Mouse (Mus musculus) cerebellum, postnatal 10 days (tissue): ENCODE data around the gene Nfib.

ENCODE experiments used
- DNase-seq, 2 experiments: peaks; one replicate each; pipeline ENCODE4 v3.0.0; 2021; ENCODE audit warnings: mixed read lengths in 2 of 2

The Nfib gene

DNA sequence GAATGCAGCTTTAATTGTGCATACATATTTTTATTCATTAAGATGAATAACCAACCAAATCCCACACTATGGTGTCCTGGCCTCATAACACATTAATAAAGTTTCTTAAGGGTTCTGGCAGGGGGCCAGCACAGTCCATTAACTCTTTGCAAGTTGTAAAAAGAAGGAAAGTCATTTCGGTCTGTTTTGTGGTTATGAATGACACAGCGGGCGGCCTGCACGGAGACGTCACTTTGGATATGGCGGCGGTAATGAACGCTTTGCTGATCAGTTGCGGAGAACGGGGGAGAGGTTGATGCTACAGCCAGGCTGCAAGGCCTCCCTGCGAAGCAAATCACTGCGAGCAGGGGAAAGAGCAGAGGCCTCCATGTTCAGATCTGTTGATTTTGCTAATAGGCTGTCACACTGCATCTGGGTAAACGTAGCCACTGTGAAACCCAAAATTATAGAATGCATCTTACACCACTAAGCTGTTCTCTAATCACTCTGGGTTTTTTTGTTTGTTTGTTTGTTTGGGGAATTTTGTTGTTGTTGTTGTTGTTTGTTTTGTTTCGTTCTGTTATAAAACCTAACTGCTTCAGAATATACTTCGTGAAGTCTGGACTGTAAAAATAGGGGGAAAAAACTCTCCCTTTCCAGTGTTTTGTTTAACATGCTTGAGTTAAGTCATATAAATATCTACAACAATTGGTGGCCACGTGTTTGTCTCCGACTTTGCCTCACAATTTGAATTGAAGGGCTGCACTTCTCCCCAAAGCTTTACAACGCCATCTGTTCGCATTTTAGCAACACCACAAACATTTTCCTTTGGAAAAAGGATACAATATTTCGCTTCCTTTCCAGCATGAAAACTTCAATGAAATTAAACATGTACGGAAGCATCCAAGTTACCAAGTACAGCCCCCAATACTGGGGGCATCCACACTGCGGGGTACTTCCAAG, 296.8 kb downstream of the Nfib start:
- DNase-seq = peak; percentile 53 to 54

DNA sequence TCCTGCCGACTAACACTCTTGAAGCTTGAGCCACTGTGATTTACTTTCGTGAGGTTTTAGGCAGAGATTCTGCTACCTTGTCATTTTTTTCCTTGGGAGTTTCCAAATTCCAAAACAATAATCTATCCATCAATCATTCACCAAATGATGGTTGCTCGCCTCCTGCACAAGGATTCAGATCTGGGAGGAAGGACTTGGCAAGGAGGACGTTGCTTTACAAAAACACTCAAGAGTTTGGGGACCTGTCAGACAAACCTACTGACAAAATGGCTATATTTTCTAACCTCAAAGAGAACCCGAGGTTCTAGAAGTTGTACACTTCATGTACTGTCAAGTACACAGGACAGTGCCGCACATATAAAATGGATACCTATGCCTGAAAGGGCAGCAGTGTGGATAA, 299.0 kb downstream of the Nfib start:
- DNase-seq = no peak

DNA sequence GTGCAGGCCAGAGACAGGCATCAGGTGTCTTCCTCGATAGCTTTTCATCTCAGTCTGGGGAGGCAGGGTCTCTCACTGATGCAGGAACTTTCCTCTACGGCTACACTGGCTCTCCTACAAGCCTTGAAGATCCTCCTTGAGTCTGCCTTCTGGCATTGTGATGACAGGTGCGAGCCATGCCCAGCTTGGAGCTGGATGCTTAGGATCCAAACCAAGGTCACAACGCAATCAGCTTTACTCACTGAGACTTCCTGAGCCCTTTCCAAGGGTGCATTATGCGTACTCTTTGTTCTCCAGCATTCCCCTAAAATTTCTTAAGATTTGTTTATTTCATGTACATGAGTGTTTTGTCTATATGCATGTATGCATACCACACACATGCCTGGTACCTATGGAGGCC, 299.8 kb downstream of the Nfib start:
- DNase-seq = no peak

DNA sequence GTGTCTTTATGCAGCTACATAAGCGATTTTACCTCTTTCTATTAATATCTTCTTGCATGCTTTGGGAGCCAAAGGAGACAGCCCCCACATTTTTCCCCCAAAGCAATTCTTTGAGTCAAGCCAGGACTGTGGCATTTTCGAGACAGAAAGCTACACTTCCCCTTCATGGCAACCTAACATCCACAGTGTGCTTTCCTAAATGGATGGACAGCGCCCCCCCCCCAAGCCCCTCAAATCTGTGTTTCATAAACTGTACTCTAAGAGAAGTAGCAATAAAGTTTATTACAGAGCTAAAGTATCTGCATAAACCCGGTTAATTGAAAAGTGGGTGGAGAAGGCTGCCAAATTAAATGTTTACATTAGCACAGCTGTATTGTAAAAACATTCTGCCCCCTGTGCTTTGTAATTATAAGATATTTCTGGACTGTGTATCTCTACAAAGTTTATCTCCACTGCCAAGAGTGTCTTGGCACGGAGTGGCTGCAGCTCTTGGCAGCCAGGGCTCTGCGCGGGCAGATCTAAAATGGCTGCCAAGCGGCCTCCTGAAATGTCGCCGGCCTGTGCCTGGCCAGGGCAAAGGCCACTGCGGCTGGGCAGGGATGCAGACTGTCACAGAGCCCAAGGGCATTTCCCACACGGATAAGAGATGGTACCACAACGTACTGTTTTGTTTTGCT, 301.4 kb downstream of the Nfib start:
- peak; percentile 89 to 92 for DNase-seq

DNA sequence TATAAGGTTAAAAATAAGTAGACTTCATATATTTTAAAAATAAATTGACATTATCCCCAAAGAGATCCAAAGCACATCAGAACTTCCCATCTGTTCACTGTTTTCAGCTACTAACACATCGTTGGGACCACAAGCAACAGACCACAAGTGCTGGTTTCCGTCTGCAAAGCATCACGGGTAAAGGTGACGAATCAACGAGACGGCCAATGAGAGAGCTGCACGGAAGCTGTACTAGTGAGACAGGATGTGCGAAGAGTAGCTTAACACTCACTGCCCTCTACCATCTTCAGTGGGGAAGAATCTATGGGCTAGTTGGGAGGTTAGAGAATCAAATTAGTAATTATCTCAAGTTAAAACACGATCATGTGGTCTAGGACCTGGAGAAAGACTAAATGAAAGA, 302.9 kb downstream of the Nfib start:
- DNase-seq = no peak

DNA sequence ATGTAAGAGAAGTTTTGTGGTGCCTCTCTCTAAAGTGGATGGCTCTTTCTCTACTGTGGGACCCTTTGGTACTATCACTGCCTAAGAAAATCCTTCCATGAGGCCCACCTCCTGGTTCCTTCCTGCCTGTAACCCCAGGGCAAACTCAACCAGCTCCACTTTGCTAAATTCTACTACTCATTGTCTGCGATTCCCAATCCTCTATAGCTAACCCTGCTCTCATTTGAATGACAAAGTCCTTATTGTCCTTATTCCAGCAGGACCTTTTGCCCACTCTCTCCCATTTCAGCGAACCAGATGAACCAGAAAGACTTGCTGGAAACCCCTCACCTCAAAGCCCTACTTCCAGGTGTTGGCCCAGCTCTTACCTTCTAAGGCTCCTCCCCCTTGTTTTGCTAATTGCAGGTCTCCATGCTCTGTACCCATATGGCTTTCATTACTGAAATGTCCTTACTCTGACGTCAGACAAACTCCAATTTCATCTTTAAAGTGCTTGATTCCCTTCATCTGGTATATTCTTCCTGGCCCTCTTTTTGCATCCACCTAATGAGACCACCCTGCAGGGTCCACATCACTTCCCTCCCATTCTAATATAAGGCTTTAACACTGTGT, 304.0 kb downstream of the Nfib start:
- DNase-seq = no peak

DNA sequence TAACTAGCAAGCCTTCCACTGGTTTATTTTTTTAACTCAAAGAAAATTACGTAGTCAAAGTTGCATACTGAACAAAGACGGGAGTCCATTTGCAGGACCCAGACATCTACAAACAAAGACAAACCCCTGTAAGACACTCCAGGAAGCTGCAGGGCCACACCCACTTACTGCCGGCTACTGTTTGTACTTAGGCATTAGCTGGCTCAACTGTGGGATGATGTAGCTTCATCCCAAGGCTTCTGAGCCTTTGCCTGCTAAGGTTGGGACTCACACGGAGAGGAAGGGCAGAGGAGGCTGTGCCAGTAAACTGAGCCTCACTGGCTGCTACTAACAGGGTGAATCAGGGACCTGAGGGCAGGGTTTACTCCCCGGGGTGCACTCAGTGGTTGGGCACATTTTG, 305.0 kb downstream of the Nfib start:
- DNase-seq = peak; percentile 41 to 44

DNA sequence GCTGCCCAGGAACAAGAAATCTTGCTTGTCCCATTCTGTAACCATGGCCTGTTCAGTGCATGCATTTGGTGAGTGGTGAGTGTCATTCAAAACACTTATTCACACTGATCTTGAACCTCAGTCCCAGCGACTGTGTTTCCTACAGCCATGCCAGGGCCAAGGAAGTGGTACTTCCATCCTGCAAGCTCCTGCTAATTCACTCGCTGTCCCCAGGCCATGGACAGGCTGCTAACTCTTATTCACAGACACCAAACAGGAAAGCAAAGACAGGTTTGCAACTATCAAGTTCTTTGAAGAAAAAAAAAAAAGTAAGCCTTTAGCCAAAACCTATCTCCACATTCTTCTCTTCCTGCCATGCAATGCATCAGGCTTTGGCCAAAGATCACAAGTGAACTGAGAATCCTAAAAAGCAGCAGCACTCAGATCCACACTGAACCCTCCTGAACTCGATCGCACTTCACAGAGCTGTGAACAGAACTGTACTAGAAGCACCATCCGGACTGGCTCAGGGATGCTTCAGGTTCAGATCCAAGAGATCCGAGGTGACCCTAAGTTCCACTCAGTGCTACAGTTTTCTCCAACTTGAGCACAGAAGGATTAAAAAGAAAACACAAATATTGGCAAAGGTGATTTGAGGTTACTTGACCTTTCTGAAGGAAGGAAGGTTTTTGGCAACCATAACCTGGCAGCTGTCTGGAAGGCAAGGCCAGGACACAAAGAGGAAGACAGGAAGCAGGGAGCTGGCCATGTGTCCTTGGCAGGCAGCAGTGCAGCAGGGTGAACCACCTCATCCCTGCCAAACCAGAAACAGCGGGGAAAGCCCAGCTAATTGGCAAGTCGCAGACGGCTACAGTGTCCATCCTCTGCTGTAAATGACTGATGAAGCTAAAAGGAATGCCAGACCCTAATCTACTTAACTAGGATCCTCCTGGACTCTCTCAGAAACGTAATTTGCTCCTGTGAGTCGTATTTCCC, 305.9 kb downstream of the Nfib start:
- DNase-seq = peak; percentile 94 to 96

DNA sequence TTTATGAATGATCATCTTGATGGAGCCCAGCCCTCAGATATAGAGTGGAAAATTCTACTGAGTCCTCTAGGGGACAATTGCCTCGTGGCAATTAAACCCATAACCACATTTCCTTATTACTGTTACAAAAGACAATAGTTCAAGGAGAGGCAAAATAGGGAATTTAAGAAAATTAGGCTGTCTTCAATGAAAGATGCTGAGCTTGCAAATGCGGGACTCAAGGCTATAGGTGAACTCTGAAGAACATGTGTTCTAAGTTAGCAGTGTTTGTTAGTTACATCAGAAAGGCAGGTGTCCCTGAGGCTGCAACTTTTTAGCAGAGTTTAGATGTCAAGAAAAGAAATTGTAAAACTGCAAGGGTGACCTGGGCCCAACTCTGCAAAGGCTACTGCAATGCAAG, 307.3 kb downstream of the Nfib start:
- DNase-seq = no peak

DNA sequence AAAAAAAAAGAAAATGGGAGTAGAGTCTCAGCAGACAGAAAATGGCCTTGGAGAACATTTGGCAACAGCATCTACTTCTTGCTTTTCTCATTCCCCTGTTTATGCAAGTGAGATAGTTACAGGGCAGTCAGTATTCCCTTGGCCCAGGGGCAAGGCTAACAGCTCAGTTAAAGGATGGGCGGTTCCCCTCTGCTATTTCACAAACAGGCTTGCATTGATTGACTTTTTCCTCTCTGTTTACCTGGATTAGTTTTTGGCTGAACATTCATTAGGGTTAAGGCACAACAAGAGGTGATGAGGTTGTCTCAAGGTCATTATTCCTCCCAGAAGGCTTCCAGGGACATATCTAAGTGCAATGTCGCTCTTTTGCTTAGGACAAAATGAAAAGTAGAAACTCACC, 308.7 kb downstream of the Nfib start:
- no peak for DNase-seq

DNA sequence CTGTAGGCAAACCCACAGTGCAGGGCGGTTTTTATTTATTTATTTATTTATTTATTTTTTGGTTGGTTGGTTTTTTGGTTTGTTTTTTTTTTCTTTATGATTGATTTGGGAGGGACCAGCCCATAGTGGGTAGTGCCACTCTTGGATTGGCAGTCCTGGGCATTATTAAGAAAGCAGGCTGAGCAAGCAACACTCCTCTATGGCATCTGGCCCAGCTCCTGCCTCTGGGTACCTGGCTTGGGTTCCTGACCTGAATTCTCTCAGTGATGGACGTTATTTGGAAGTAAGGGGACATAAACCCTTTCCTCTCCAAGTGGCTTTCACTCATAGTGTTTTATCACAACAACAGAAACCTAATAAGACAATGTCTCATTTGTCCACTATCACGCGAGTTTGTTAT, 309.5 kb downstream of the Nfib start:
- peak; percentile 50 to 53 for DNase-seq

DNA sequence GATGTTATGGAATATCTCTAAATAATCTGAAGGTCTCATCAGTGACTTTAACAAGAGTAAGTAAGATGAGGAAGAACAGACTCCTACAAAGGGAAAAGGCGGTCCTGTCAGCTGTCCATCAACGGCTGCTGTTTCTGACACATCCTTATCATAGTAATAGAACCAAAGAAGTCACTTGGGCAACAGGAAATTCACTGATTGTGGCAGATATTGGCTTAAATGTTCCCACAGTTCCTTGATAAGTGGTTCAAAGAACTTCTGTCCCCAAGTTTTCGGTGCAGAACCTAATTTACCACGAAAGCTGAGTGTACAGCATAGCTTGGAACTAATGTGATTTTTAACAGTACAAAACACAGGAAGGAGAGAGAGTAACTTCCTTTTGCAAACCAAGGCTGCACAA, 311.2 kb downstream of the Nfib start:
- DNase-seq = no peak

DNA sequence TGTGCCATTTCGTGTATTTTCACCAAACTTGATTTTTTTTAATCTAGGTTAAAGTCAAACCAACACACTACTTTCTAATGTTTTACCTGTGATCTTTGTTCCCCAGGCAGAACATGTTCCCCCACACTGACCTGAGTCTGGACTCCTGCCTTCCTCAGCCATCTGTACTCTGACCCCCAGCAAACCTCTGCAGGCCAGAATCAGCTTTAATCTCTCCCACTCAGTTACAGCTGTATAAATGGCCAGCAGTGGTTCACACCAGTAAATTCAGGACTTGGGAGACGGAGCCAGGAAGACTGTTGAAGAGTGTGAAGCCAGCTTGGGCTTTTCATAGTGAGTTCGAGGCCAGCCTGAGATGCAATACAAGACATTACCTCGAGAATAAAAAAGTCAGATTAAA, 312.5 kb downstream of the Nfib start:
- DNase-seq = no peak

DNA sequence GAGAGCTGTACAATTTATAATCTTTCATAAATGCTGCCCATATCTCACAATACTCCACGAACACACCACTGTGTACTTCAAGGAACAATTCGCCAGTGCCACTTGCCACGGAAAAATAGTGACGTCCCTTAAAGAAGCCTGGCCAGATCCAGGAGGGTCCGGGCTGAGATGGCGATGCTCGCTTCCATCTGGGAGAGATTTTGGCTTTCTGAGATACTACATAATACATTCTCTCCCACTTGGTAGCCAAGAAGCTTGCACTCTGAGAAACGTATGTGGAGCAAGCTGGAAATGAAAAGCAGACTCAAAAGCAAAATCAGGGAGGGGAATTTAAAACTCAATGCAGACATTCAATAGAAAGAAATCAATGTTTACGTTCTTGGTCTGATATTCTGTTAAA, 313.1 kb downstream of the Nfib start:
- DNase-seq = no peak

DNA sequence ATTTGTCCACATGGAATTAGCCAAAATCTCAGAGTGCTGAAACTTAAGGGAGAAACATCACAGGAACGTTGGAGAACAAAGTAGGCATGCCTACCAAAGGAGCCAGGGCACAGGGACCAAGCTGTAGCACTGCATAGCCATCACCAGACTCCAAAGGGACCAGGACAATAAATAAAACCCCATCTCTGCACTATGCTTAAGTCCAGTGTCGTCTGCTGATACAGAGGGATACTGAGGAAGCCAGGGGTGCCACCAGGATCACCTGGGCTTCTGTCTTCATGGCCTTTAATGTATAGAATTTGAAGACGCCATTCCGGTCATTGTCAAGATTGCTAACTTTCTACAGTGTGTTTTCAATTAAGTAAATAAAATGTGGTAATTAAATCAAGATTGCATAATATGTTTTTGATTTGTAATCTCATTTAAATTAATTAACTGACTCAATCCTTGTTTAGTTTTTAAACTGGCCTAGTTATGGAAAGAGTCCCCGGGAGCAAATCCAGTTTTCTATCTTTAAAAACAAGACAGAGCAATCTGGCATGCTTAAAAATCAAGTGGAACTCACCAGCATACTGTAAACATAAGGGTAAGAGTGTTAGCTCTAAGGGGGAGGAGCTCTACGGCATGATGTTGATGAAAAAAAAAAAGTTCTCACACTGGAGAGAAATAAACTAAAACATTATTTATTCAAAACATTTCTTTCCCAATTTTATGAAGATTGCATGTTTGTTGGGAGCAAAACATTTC, 313.7 kb downstream of the Nfib start:
- DNase-seq = no peak

DNA sequence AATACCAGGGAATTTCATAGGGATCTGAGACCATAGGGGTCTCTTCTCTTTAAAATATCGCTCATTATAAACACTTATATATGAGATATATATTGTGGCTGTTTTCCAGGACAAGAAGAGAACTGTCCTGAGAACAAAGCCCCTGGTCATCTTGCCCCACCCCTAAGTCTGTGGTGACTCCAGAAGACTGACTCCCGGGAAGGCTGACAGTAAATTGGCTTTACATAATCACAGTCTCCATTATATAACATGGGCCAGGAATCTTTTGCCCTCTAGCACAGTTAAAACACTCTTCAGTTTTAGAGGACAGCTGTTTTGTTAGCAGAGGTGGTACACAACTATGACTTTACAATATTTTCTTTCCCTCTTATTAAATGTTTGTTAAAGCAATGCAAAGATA, 315.0 kb downstream of the Nfib start:
- DNase-seq = no peak

DNA sequence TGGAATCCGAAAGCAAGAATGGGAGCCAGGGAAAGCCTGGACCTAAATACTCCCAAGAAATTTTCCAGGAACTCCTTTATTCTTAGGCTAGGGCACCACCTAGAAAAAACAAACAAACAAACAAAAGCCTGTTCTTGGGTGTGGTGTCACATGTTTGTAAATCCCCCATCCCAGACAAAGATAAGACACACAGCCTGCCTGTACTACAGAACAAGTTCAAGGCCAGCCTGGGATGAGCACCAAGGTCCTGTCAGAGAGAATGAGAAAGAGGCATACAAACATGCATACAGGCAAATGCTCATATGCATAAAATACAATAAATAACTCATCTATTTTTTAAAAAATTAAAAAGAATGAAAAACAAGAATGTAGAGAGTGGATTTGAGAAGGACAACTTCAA, 315.7 kb downstream of the Nfib start:
- no peak for DNase-seq

DNA sequence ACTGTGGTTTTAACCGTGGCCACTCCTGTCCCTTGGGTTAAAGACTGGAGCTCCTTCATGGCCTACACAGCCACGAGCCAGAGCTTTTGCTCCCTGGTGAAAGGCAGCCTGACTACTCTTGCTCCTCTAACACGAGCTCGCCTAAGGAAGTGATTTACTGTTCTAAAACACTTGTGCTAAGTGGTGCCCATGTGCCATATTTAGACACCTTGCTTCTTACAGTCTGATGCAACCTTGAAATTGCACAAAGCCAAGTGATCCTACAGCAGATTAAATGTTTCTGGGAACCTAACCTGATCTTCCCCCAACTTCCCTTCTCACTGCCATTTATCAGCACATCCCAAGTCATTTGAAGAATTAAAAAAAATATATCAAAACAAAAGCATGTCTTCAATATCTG, 317.9 kb downstream of the Nfib start:
- no peak for DNase-seq

DNA sequence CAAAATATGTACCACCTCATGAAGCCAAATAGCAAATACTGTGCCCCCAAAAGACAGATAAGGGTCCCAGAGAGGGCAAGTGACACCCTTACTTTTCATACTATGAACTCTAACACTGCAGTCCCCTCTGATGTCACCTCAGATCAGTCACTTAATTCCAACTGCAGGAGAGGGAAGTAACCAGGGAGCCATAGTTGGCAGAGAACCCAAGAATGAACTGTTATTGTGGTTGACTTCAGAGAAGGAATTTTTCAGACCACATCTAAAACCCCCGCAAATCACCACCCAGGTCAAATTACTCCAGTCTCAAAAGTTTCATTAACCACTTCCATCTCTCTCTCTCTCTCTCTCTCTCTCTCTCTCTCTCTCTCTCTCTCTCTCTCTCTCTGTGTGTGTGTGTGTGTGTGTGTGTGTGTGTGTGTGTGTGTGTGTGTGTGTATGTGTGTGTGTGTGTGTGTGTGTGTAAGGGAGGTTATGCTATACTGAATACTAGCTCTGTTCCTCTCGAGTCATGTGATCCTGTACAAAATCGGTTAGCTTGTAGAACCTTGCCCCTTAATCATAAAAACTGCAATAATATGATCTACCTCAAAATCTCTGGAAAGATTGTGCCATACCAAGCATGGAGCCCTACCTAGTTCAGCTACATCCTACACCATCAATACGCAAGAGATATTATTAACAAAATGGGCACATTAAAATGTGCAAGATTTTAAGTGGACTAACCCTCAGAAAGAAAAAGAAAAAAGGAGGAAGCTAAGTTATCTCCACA, 319.1 kb downstream of the Nfib start:
- DNase-seq = no peak

DNA sequence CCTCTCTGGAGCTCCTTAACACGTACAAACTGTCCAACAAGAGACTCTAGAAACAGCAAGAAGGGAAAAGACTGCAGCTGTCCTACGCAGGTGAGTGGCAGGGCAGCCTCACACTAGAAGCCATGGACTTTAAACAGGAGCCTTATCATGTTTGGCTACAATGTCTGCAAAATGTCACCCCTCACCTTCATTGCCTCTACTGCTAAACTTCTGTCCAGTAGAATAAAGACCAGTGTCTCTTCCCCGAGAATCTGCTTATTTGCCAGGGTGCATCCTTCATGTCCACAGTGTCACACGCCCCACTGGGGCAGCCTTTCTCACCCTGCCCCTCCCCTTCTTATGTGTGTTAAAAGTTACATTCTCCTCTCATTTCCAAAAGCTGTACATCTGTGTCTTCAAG, 319.9 kb downstream of the Nfib start:
- DNase-seq = no peak
